9 mouse cellular contexts compared by ENCODE assay signal in genomic region chr1:23397623-23398022, GRCm38 (mm10). TPM values are rescaled to one million over a fixed set of nuclear protein-coding genes. Genes with fewer than 3 reads are reported as not detected.
DNase-seq lines count a peak whose midpoint lies in the region; ATAC-seq lines count a peak whose summit lies in the region.
"Had no signal": no experiment of that assay in that cellular context is flagged by ENCODE, and none has a peak within 500 bp of the region (broad histone marks: within the 10 kb centered on the region; RNA-seq: fewer than 3 reads in every experiment).

Gene Ogfrl1, minus strand, starts transcription at chr1:23397772.

- H3K36me3 ChIP-seq in limb, embryonic 11.5 days (ENCODE audit: control insufficient read depth, insufficient read depth, low read length) = no peaks in the 10 kb centered on the region
- no peaks in the 10 kb centered on the region for H3K36me3 ChIP-seq in limb, embryonic 10.5 days
- H3K36me3 ChIP-seq: embryonic facial prominence, embryonic 15.5 days; limb, embryonic 13.5 days had no signal

- DNase-seq in limb, embryonic 11.5 days (ENCODE audit: low spot score) = no peak
- DNase-seq in limb, embryonic 10.5 days (ENCODE audit: low spot score) = no peak
- DNase-seq in layer of hippocampus, postnatal 25 days (ENCODE audit: extremely low spot score in 1 of 2, low spot score in 1 of 2) = no peak
- no peak for DNase-seq in kidney, adult 9 months
- no peak for DNase-seq in kidney, postnatal 10 days

- H3K9me3 ChIP-seq in limb, embryonic 11.5 days (ENCODE audit: control insufficient read depth, low read length) = no peaks in the 10 kb centered on the region
- no peaks in the 10 kb centered on the region for H3K9me3 ChIP-seq in limb, embryonic 10.5 days (replicated peaks)
- H3K9me3 ChIP-seq: embryonic facial prominence, embryonic 15.5 days; limb, embryonic 13.5 days had no signal

- no peak within 1 kb of the TSS for H3K4me3 ChIP-seq in limb, embryonic 11.5 days (ENCODE audit: low read depth, low read length)
- H3K4me3 ChIP-seq in limb, embryonic 10.5 days = no peak within 1 kb of the TSS
- H3K4me3 ChIP-seq: embryonic facial prominence, embryonic 15.5 days; limb, embryonic 13.5 days had no signal

- H3K9ac ChIP-seq in limb, embryonic 11.5 days (ENCODE audit: low read length) = no peak within 1 kb of the TSS
- H3K9ac ChIP-seq: embryonic facial prominence, embryonic 15.5 days; limb, embryonic 13.5 days had no signal

- ATAC-seq in limb, embryonic 11.5 days (ENCODE audit: insufficient number of reproducible peaks, low FRiP score, low TSS enrichment, low read depth) = no peak
- peak; percentile 65 for ATAC-seq in granulocyte monocyte progenitor cell, adult 5-6 weeks (replicated peaks; ENCODE audit: poor library complexity, severe bottlenecking)
- no peak for ATAC-seq in monocyte, adult 5-6 weeks (replicated peaks; ENCODE audit: insufficient number of reproducible peaks, low FRiP score, low TSS enrichment, poor library complexity, severe bottlenecking)

- no peaks in the 10 kb centered on the region for H3K4me1 ChIP-seq in limb, embryonic 11.5 days (ENCODE audit: control insufficient read depth, insufficient read depth, low read length)
- H3K4me1 ChIP-seq in limb, embryonic 10.5 days = no peaks in the 10 kb centered on the region
- H3K4me1 ChIP-seq: embryonic facial prominence, embryonic 15.5 days; limb, embryonic 13.5 days had no signal

- 90% methylated on average over 4 of the region's 4 CpGs for WGBS in limb, embryonic 11.5 days
- 81% methylated on average over 4 of the region's 4 CpGs for WGBS in limb, embryonic 10.5 days

- no peaks in the 10 kb centered on the region for H3K27me3 ChIP-seq in limb, embryonic 11.5 days (ENCODE audit: control insufficient read depth, insufficient read depth, low read length)
- no peaks in the 10 kb centered on the region for H3K27me3 ChIP-seq in limb, embryonic 10.5 days (ENCODE audit: low read depth, poor library complexity, severe bottlenecking)
- H3K27me3 ChIP-seq: embryonic facial prominence, embryonic 15.5 days; limb, embryonic 13.5 days had no signal

- H3K27ac ChIP-seq in limb, embryonic 11.5 days (replicated peaks; ENCODE audit: low read depth, low read length) = no peak within 1 kb of the TSS
- H3K27ac ChIP-seq in limb, embryonic 10.5 days = no peak within 1 kb of the TSS
- H3K27ac ChIP-seq: embryonic facial prominence, embryonic 15.5 days; limb, embryonic 13.5 days had no signal

- no peak within 1 kb of the TSS for H3K4me2 ChIP-seq in limb, embryonic 11.5 days (ENCODE audit: low read depth, severe bottlenecking)
- H3K4me2 ChIP-seq: embryonic facial prominence, embryonic 15.5 days; limb, embryonic 13.5 days had no signal

RNA-seq across cellular contexts. Expression of gene Ogfrl1, which starts in this region (rescaled TPM):
- polyA plus RNA-seq in limb, embryonic 11.5 days (2014; fragmentation: Nextera tagmentation; extraction: Ambion mirVana) = 12.0 and 13.7 TPM in 2 replicates
- polyA plus RNA-seq in limb, embryonic 10.5 days (2016; fragmentation: Nextera tagmentation; extraction: Ambion mirVana) = 4.6 and 7.4 TPM in 2 replicates
- 73.6 and 80.8 TPM in 2 replicates for total RNA-seq in granulocyte monocyte progenitor cell, adult 5-6 weeks (2014; fragmentation: Nextera tagmentation)
- total RNA-seq in granulocyte monocyte progenitor cell, adult 5-6 weeks (2017) = 78.4 and 82.5 TPM in 2 replicates
- 100 to 1,000 TPM; 136 to 137 TPM for total RNA-seq in layer of hippocampus, postnatal 25 days (2021)
- total RNA-seq in monocyte, adult 5-6 weeks (2017) = 37.1 to 61.9 TPM (median 56.3 TPM) in 3 replicates
